ENCODE assay signal across 8 mouse cellular contexts in genomic region chr6:134700451-134701210, GRCm38 (mm10).
DNase-seq lines count a peak whose midpoint lies in the region; ATAC-seq and TF ChIP-seq lines count a peak whose summit lies in the region.

No protein-coding gene starts in this region.

- H3K4me3 ChIP-seq in heart, postnatal 0 days (ENCODE audit: low read depth, low read length), result no peak overlapping the region
- H3K4me3 ChIP-seq in lung, adult 2 months (replicated peaks; ENCODE audit: extremely low read depth, low read depth, low read length), result no peak overlapping the region
- H3K4me3 ChIP-seq in stomach, postnatal 0 days (ENCODE audit: low read depth, low read length), result no peak overlapping the region

- 67% methylated on average over 8 of the region's 8 CpGs for WGBS in heart, postnatal 0 days
- 32% methylated on average over 8 of the region's 8 CpGs for WGBS in lung, adult 2 months
- WGBS in stomach, postnatal 0 days, result 52% methylated on average over 8 of the region's 8 CpGs

- no peaks in the 10 kb centered on the region for H3K9me3 ChIP-seq in heart, postnatal 0 days (replicated peaks; ENCODE audit: control insufficient read depth, low read length)
- no peaks in the 10 kb centered on the region for H3K9me3 ChIP-seq in stomach, postnatal 0 days (ENCODE audit: control insufficient read depth, low read length)

- H3K4me1 ChIP-seq in heart, postnatal 0 days (ENCODE audit: control insufficient read depth, insufficient read depth), result peaks cover 11% of the 10 kb centered on the region; the same call in 1 of the 2 replicates
- peaks cover 15% of the 10 kb centered on the region for H3K4me1 ChIP-seq in lung, adult 2 months (ENCODE audit: control insufficient read depth, insufficient read depth, low read length)
- no peaks in the 10 kb centered on the region; the same call in 1 of the 2 replicates for H3K4me1 ChIP-seq in stomach, postnatal 0 days (replicated peaks; ENCODE audit: control insufficient read depth, insufficient read depth)

- no peak for TF ChIP-seq EP300 in heart, postnatal 0 days (IDR thresholded peaks at IDR 0.05; ENCODE audit: low read depth)
- TF ChIP-seq EP300 in stomach, postnatal 0 days (optimal IDR thresholded peaks at IDR 0.05), result peak; percentile 4

- peak; percentile 34 for DNase-seq in layer of hippocampus, adult 11-12 months (ENCODE audit: low spot score)
- no peak for DNase-seq in layer of hippocampus, postnatal 10 days (ENCODE audit: low spot score in 2 of 2)
- peak; percentile 75 for DNase-seq in adrenal gland, adult 2 months
- DNase-seq in heart, postnatal 0 days (ENCODE audit: low spot score), result peak; percentile 11
- peak; percentile 78 for DNase-seq in lung, adult 2 months
- DNase-seq in stomach, postnatal 0 days (ENCODE audit: low spot score), result peak; percentile 66
- DNase-seq in yolk sac, embryonic 10.5 days (ENCODE audit: low spot score), result no peak

- no peak for ATAC-seq in heart, postnatal 0 days (ENCODE audit: insufficient read depth, low read depth)
- ATAC-seq in stomach, postnatal 0 days (ENCODE audit: low FRiP score, low TSS enrichment), result peak; percentile 97
- ATAC-seq in erythroid progenitor cell, adult 5-6 weeks (replicated peaks; ENCODE audit: low FRiP score, poor library complexity, severe bottlenecking), result no peak

- H3K4me2 ChIP-seq in heart, postnatal 0 days (ENCODE audit: low read depth, low read length), result no peak overlapping the region
- H3K4me2 ChIP-seq in stomach, postnatal 0 days (replicated peaks; ENCODE audit: low read depth), result no peak overlapping the region

- TF ChIP-seq POLR2A in lung, adult 2 months (IDR thresholded peaks at IDR 0.05; ENCODE audit: borderline replicate concordance, extremely low read depth, low read depth, low read length), result peak; percentile 29; the same call in 1 of the 2 replicates

- no peak overlapping the region for H3K9ac ChIP-seq in heart, postnatal 0 days (replicated peaks; ENCODE audit: low read depth, low read length)
- H3K9ac ChIP-seq in stomach, postnatal 0 days (ENCODE audit: low read length), result no peak overlapping the region

- H3K27ac ChIP-seq in heart, postnatal 0 days (ENCODE audit: low read depth), result no peak overlapping the region
- peak overlapping the region; percentile 77 for H3K27ac ChIP-seq in stomach, postnatal 0 days (replicated peaks)

- TF ChIP-seq CTCF in heart, postnatal 0 days (IDR thresholded peaks at IDR 0.05; ENCODE audit: low read depth), result no peak
- TF ChIP-seq CTCF in lung, adult 2 months (IDR thresholded peaks at IDR 0.05; ENCODE audit: insufficient read depth, low read length), result no peak
- no peak for TF ChIP-seq CTCF in stomach, postnatal 0 days (IDR thresholded peaks at IDR 0.05; ENCODE audit: low read depth)

- no peaks in the 10 kb centered on the region for H3K27me3 ChIP-seq in heart, postnatal 0 days (ENCODE audit: control insufficient read depth, insufficient read depth, low read length)
- no peaks in the 10 kb centered on the region for H3K27me3 ChIP-seq in stomach, postnatal 0 days (ENCODE audit: control insufficient read depth, insufficient read depth, low read length)

- H3K36me3 ChIP-seq in heart, postnatal 0 days (replicated peaks; ENCODE audit: control insufficient read depth, insufficient read depth, low read length), result no peaks in the 10 kb centered on the region
- H3K36me3 ChIP-seq in stomach, postnatal 0 days (ENCODE audit: control insufficient read depth, insufficient read depth, low read length), result no peaks in the 10 kb centered on the region

Comparison
In these comparisons a context has a peak if more than half of its experiments do, and no peak if none do; other contexts are left out.
1. DNase-seq: peak in layer of hippocampus, adult 11-12 months (single experiment), adrenal gland, adult 2 months (single experiment), heart, postnatal 0 days (single experiment), lung, adult 2 months (single experiment) and stomach, postnatal 0 days (single experiment); none in layer of hippocampus, postnatal 10 days (0 of 2) and yolk sac, embryonic 10.5 days (single experiment).